ENCODE assay signal across 10 mouse cellular contexts in the genomic region with DNA sequence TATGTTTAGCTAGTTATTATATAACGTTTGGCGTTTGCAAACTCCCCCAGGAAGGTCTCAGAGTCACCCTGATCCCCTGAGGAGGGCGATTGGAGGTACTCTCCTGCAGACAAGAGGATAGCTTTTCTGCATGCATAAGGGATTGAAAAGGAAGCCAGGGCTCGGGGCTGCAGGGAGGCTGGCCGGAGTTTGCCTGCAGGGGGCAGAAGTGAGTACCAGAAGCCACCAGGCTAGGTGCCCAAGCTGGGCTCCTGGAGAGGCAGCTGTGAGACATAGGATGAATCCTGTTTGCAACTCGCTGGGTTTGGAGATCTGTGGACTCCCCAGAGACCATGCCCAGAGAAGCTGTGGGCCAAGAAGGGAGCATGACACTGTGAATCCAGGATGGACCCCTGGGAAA. TPM values are rescaled to one million over a fixed set of nuclear protein-coding genes. Genes with fewer than 3 reads are reported as not detected.
DNase-seq lines count a peak whose midpoint lies in the region; ATAC-seq and TF ChIP-seq lines count a peak whose summit lies in the region.
"Had no signal": no experiment of that assay in that cellular context is flagged by ENCODE, and none has a peak within 500 bp of the region (broad histone marks: within the 10 kb centered on the region; RNA-seq: fewer than 3 reads in every experiment).

No protein-coding gene starts in this region.

- peak; percentile 40 for TF ChIP-seq CTCF in lung, postnatal 0 days (IDR thresholded peaks at IDR 0.05)
- peak; percentile 24 to 64 (median 38); a peak in 5 of 6 replicates for TF ChIP-seq CTCF in MEL (IDR thresholded peaks at IDR 0.05 in 2 of 3, conservative IDR thresholded peaks at IDR 0.05 in 1 of 3; ENCODE audit: control insufficient read depth in 1 of 3, insufficient read depth in 1 of 3, low read depth in 2 of 3, low read length in 3 of 3, poor library complexity in 1 of 3, severe bottlenecking in 1 of 3)

- TF ChIP-seq POLR2A in MEL (IDR thresholded peaks at IDR 0.05; ENCODE audit: control insufficient read depth in 1 of 2, insufficient read depth in 1 of 2, low read depth in 1 of 2, low read length in 2 of 2, poor library complexity in 1 of 2): no peak

- H3K4me3 ChIP-seq in hindbrain, embryonic 10.5 days: no peak overlapping the region
- no peak overlapping the region for H3K4me3 ChIP-seq in hindbrain, embryonic 13.5 days
- no peak overlapping the region for H3K4me3 ChIP-seq in lung, postnatal 0 days (ENCODE audit: low read depth, low read length)
- H3K4me3 ChIP-seq in MEL (ENCODE audit: control insufficient read depth in 1 of 2, insufficient read depth in 1 of 2, low read depth in 2 of 2, low read length in 2 of 2): no peak overlapping the region
- H3K4me3 ChIP-seq in embryonic facial prominence, embryonic 10.5 days: no peak overlapping the region
- H3K4me3 ChIP-seq: liver, embryonic 15.5 days; neural tube, embryonic 13.5 days; stomach, embryonic 15.5 days had no signal

- H3K79me2 ChIP-seq in MEL (ENCODE audit: control insufficient read depth, insufficient read depth, low read length, poor library complexity): no peaks in the 10 kb centered on the region

- H3K9ac ChIP-seq in hindbrain, embryonic 13.5 days: no peak overlapping the region
- H3K9ac ChIP-seq in lung, postnatal 0 days (replicated peaks; ENCODE audit: low read depth): no peak overlapping the region
- H3K9ac ChIP-seq in MEL (ENCODE audit: control insufficient read depth, low read depth, low read length, poor library complexity, severe bottlenecking): no peak overlapping the region
- H3K9ac ChIP-seq: liver, embryonic 15.5 days; neural tube, embryonic 13.5 days; stomach, embryonic 15.5 days had no signal

- no peak overlapping the region for H3K4me2 ChIP-seq in hindbrain, embryonic 13.5 days
- H3K4me2 ChIP-seq in lung, postnatal 0 days (replicated peaks; ENCODE audit: low read depth, low read length): no peak overlapping the region
- H3K4me2 ChIP-seq: liver, embryonic 15.5 days; neural tube, embryonic 13.5 days; stomach, embryonic 15.5 days had no signal

- no peak for TF ChIP-seq RAD21 in MEL (IDR thresholded peaks at IDR 0.05; ENCODE audit: low read depth, low read length)

- 0 out of 2 replicates have a peak, but pooled peaks cover 6% of the 10 kb centered on the region for H3K27me3 ChIP-seq in hindbrain, embryonic 10.5 days (ENCODE audit: insufficient read depth, poor library complexity, severe bottlenecking)
- no peaks in the 10 kb centered on the region for H3K27me3 ChIP-seq in hindbrain, embryonic 13.5 days
- H3K27me3 ChIP-seq in lung, postnatal 0 days (replicated peaks; ENCODE audit: insufficient read depth, low read length): no peaks in the 10 kb centered on the region
- H3K27me3 ChIP-seq in MEL (ENCODE audit: control insufficient read depth in 1 of 2, insufficient read depth in 2 of 2, low read length in 2 of 2): no peaks in the 10 kb centered on the region; a peak in 1 of 4 replicates
- H3K27me3 ChIP-seq in embryonic facial prominence, embryonic 10.5 days (replicated peaks; ENCODE audit: low read depth, poor library complexity, severe bottlenecking): no peaks in the 10 kb centered on the region; the same call in 1 of the 2 replicates
- H3K27me3 ChIP-seq: liver, embryonic 15.5 days; neural tube, embryonic 13.5 days; stomach, embryonic 15.5 days had no signal

- peak; percentile 47 for DNase-seq in hindbrain, embryonic 10.5 days (ENCODE audit: low spot score)
- no peak for DNase-seq in lung, postnatal 0 days (ENCODE audit: low spot score)
- no peak for DNase-seq in lung, postnatal 14 days
- no peak for DNase-seq in MEL (ENCODE audit: low read depth, low spot score)
- peak; percentile 63 for DNase-seq in embryonic facial prominence, embryonic 10.5 days (ENCODE audit: low spot score)
- DNase-seq in gastrocnemius, postnatal 36 days: no peak

- no peak for ATAC-seq in hindbrain, embryonic 13.5 days (ENCODE audit: low FRiP score)
- no peak for ATAC-seq in lung, postnatal 0 days

- intact Hi-C loops in gastrocnemius, postnatal 36 days (cut with DNase I): no loop called here

- H3K4me1 ChIP-seq in hindbrain, embryonic 10.5 days (replicated peaks): peaks cover 23% of the 10 kb centered on the region
- no peaks in the 10 kb centered on the region for H3K4me1 ChIP-seq in hindbrain, embryonic 13.5 days (replicated peaks)
- no peaks in the 10 kb centered on the region for H3K4me1 ChIP-seq in lung, postnatal 0 days (ENCODE audit: insufficient read depth, low read depth, low read length)
- H3K4me1 ChIP-seq in MEL (ENCODE audit: control insufficient read depth in 1 of 2, insufficient read depth in 2 of 2, low read length in 2 of 2): no peaks in the 10 kb centered on the region
- peaks cover 23% of the 10 kb centered on the region for H3K4me1 ChIP-seq in embryonic facial prominence, embryonic 10.5 days
- H3K4me1 ChIP-seq: liver, embryonic 15.5 days; neural tube, embryonic 13.5 days; stomach, embryonic 15.5 days had no signal

- 32% methylated on average over 6 of the region's 6 CpGs for WGBS in hindbrain, embryonic 10.5 days
- WGBS in hindbrain, embryonic 13.5 days: 34% methylated on average over 6 of the region's 6 CpGs
- 31% methylated on average over 6 of the region's 6 CpGs for WGBS in lung, postnatal 0 days
- 34% methylated on average over 6 of the region's 6 CpGs for WGBS in embryonic facial prominence, embryonic 10.5 days

- no peaks in the 10 kb centered on the region for H3K9me3 ChIP-seq in hindbrain, embryonic 10.5 days
- no peaks in the 10 kb centered on the region for H3K9me3 ChIP-seq in hindbrain, embryonic 13.5 days
- no peaks in the 10 kb centered on the region for H3K9me3 ChIP-seq in lung, postnatal 0 days (ENCODE audit: low read length)
- no peaks in the 10 kb centered on the region for H3K9me3 ChIP-seq in MEL (replicated peaks; ENCODE audit: insufficient read depth, low read length)
- no peaks in the 10 kb centered on the region for H3K9me3 ChIP-seq in embryonic facial prominence, embryonic 10.5 days
- H3K9me3 ChIP-seq: liver, embryonic 15.5 days; neural tube, embryonic 13.5 days; stomach, embryonic 15.5 days had no signal

- H3K27ac ChIP-seq in hindbrain, embryonic 10.5 days: 0 out of 2 replicates have a peak overlapping the region, but pooled peaks have one; percentile 9
- no peak overlapping the region for H3K27ac ChIP-seq in hindbrain, embryonic 13.5 days
- no peak overlapping the region for H3K27ac ChIP-seq in lung, postnatal 0 days (ENCODE audit: low read length)
- no peak overlapping the region for H3K27ac ChIP-seq in MEL (ENCODE audit: control insufficient read depth, low read depth, low read length)
- H3K27ac ChIP-seq in embryonic facial prominence, embryonic 10.5 days (replicated peaks): no peak overlapping the region
- H3K27ac ChIP-seq: liver, embryonic 15.5 days; neural tube, embryonic 13.5 days; stomach, embryonic 15.5 days had no signal

- no peak for TF ChIP-seq EP300 in lung, postnatal 0 days (IDR thresholded peaks at IDR 0.05)
- TF ChIP-seq EP300 in MEL (IDR thresholded peaks at IDR 0.05; ENCODE audit: low read depth in 1 of 2, low read length in 2 of 2): no peak

- H3K36me3 ChIP-seq in hindbrain, embryonic 10.5 days: no peaks in the 10 kb centered on the region
- no peaks in the 10 kb centered on the region for H3K36me3 ChIP-seq in hindbrain, embryonic 13.5 days
- no peaks in the 10 kb centered on the region for H3K36me3 ChIP-seq in lung, postnatal 0 days (ENCODE audit: insufficient read depth, low read length)
- H3K36me3 ChIP-seq in MEL (ENCODE audit: control insufficient read depth in 1 of 2, insufficient read depth in 2 of 2, low read length in 2 of 2): no peaks in the 10 kb centered on the region
- no peaks in the 10 kb centered on the region for H3K36me3 ChIP-seq in embryonic facial prominence, embryonic 10.5 days (replicated peaks)
- H3K36me3 ChIP-seq: liver, embryonic 15.5 days; neural tube, embryonic 13.5 days; stomach, embryonic 15.5 days had no signal

RNA-seq across cellular contexts. Expression of gene Ephb2, which starts 19.3 kb away (rescaled TPM):
- polyA plus RNA-seq in hindbrain, embryonic 10.5 days (2016; fragmentation: Nextera tagmentation; extraction: Ambion mirVana): 13.4 and 21.5 TPM in 2 replicates
- 14.9 and 16.5 TPM in 2 replicates for polyA plus RNA-seq in hindbrain, embryonic 13.5 days (2015; fragmentation: Nextera tagmentation; extraction: Ambion mirVana)
- 0.63 and 0.74 TPM in 2 replicates for polyA plus RNA-seq in lung, postnatal 0 days (2015; fragmentation: Nextera tagmentation; extraction: Ambion mirVana)
- 1.5 and 1.9 TPM in 2 replicates for total RNA-seq in MEL (2012; rRNA removed)
- 1 to 10 TPM in 1 of 2 experiments, not detected in 1; 4.1 TPM for polyA plus RNA-seq in MEL (2012; ENCODE audit: insufficient read depth in 1 of 2, insufficient read length in 2 of 2, low read depth in 1 of 2, low replicate concordance in 2 of 2, missing spikeins in 1 of 2)
- polyA plus RNA-seq in embryonic facial prominence, embryonic 10.5 days (2016; fragmentation: Nextera tagmentation; extraction: Ambion mirVana): 10.7 and 12.4 TPM in 2 replicates
- under 1 TPM; 0.87 to 0.94 TPM for total RNA-seq in gastrocnemius, postnatal 36 days (2021)

RNA-seq across cellular contexts. Expression of gene C1qb, which starts 30.9 kb away (rescaled TPM):
- 23.4 and 38.4 TPM in 2 replicates for polyA plus RNA-seq in hindbrain, embryonic 10.5 days (2016; fragmentation: Nextera tagmentation; extraction: Ambion mirVana)
- 37.9 and 48.5 TPM in 2 replicates for polyA plus RNA-seq in hindbrain, embryonic 13.5 days (2015; fragmentation: Nextera tagmentation; extraction: Ambion mirVana)
- 46.6 and 55.1 TPM in 2 replicates for polyA plus RNA-seq in lung, postnatal 0 days (2015; fragmentation: Nextera tagmentation; extraction: Ambion mirVana)
- not detected in 2 replicates for total RNA-seq in MEL (2012; rRNA removed)
- not detected for polyA plus RNA-seq in MEL (2012; ENCODE audit: insufficient read depth in 1 of 2, insufficient read length in 2 of 2, low read depth in 1 of 2, low replicate concordance in 2 of 2, missing spikeins in 1 of 2)
- 17.0 and 20.1 TPM in 2 replicates for polyA plus RNA-seq in embryonic facial prominence, embryonic 10.5 days (2016; fragmentation: Nextera tagmentation; extraction: Ambion mirVana)
- total RNA-seq in gastrocnemius, postnatal 36 days (2021): 10 to 100 TPM in 1 of 2 experiments, 1 to 10 TPM in 1; 9.9 to 13.7 TPM

RNA-seq across cellular contexts. Expression of gene C1qc, which starts 37.8 kb away (rescaled TPM):
- polyA plus RNA-seq in hindbrain, embryonic 10.5 days (2016; fragmentation: Nextera tagmentation; extraction: Ambion mirVana): 7.5 and 18.5 TPM in 2 replicates
- 19.5 and 24.3 TPM in 2 replicates for polyA plus RNA-seq in hindbrain, embryonic 13.5 days (2015; fragmentation: Nextera tagmentation; extraction: Ambion mirVana)
- polyA plus RNA-seq in lung, postnatal 0 days (2015; fragmentation: Nextera tagmentation; extraction: Ambion mirVana): 29.3 and 30.9 TPM in 2 replicates
- not detected in 2 replicates for total RNA-seq in MEL (2012; rRNA removed)
- polyA plus RNA-seq in MEL (2012; ENCODE audit: insufficient read depth in 1 of 2, insufficient read length in 2 of 2, low read depth in 1 of 2, low replicate concordance in 2 of 2, missing spikeins in 1 of 2): not detected
- 5.6 and 7.2 TPM in 2 replicates for polyA plus RNA-seq in embryonic facial prominence, embryonic 10.5 days (2016; fragmentation: Nextera tagmentation; extraction: Ambion mirVana)
- 10 to 100 TPM in 1 of 2 experiments, 1 to 10 TPM in 1; 7.8 to 12.1 TPM for total RNA-seq in gastrocnemius, postnatal 36 days (2021)

RNA-seq across cellular contexts. Expression of gene C1qa, which starts 43.5 kb away (rescaled TPM):
- 4.8 and 10.8 TPM in 2 replicates for polyA plus RNA-seq in hindbrain, embryonic 10.5 days (2016; fragmentation: Nextera tagmentation; extraction: Ambion mirVana)
- polyA plus RNA-seq in hindbrain, embryonic 13.5 days (2015; fragmentation: Nextera tagmentation; extraction: Ambion mirVana): 23.6 and 24.6 TPM in 2 replicates
- polyA plus RNA-seq in lung, postnatal 0 days (2015; fragmentation: Nextera tagmentation; extraction: Ambion mirVana): 39.4 and 41.2 TPM in 2 replicates
- 0.12 TPM in 1 of 2 replicates, not detected in the other for total RNA-seq in MEL (2012; rRNA removed)
- polyA plus RNA-seq in MEL (2012; ENCODE audit: insufficient read depth in 1 of 2, insufficient read length in 2 of 2, low read depth in 1 of 2, low replicate concordance in 2 of 2, missing spikeins in 1 of 2): not detected
- 4.6 and 8.1 TPM in 2 replicates for polyA plus RNA-seq in embryonic facial prominence, embryonic 10.5 days (2016; fragmentation: Nextera tagmentation; extraction: Ambion mirVana)
- total RNA-seq in gastrocnemius, postnatal 36 days (2021): 10 to 100 TPM in 1 of 2 experiments, 1 to 10 TPM in 1; 8.9 to 13.5 TPM

Comparison
In these comparisons a context has a peak if more than half of its experiments do, and no peak if none do; other contexts are left out.
1. DNase-seq: peak in hindbrain, embryonic 10.5 days (single experiment) and embryonic facial prominence, embryonic 10.5 days (single experiment); none in lung, postnatal 0 days (single experiment), lung, postnatal 14 days (single experiment), MEL (single experiment) and gastrocnemius, postnatal 36 days (0 of 2).
2. RNA of gene C1qb, which starts 30.9 kb away (polyA plus RNA-seq): 46.6 to 55.1 TPM in lung, postnatal 0 days, 37.9 to 48.5 TPM in hindbrain, embryonic 13.5 days, 23.4 to 38.4 TPM in hindbrain, embryonic 10.5 days and 17.0 to 20.1 TPM in embryonic facial prominence, embryonic 10.5 days; not detected in MEL; every median in the first group is over 10 times any median in the second.